Mouse (Mus musculus) bone marrow macrophage, adult 2 months (primary cell): ENCODE measurements around the gene Gm45713.

Experiments
- CTCF ChIP-seq: IDR thresholded peaks from 2 replicates; pipeline ENCODE4 v1.5.1; 2012; ENCODE audit warnings: low read depth, mild to moderate bottlenecking, low read length, moderate library complexity
- POLR2A ChIP-seq: IDR thresholded peaks from 2 replicates; pipeline ENCODE4 v1.6.1; 2012; ENCODE audit warnings: mild to moderate bottlenecking, low read depth, low read length, borderline replicate concordance

DNA sequence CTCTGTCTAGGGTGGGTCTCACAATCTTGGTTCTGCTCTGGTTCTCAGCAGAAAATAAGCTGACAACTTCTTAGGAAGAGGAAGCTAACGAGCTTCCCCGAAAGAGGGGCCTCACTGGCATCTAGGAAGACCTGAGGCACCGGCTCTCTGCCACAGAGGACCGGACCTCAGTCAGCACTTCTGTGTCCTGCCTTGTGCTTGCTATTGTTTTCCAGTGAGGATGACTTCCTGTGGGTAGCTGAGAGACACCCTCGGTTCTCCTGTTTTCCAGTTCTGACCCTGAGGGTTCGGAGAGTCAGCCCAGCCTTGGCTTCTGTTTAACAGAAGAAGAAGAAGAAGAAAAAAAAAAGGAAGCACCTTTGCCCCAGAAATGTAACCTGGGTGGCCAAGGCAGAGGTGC is 38.6 kb downstream of the Gm45713 start:
- no peak for TF ChIP-seq CTCF
- TF ChIP-seq POLR2A: no peak
